Mouse (Mus musculus) liver, postnatal 0 days (tissue): ENCODE data around the gene A130010J15Rik. TPM values are rescaled to one million over a fixed set of nuclear protein-coding genes. Genes with fewer than 3 reads are reported as not detected.
A peak's percentile ranks its signal among the peaks of the same experiment; 100 is the strongest.

Experiments used
- ATAC-seq: fragments of 200-750 bp; cut with Nextera tagmentation; 2 replicates; pipeline ENCODE4 v1.8.0; 2017; ENCODE audit warnings: mild to moderate bottlenecking, moderate library complexity
- DNase-seq: peaks from one replicate; pipeline ENCODE4 v3.0.0-alpha.2; 2016
- H3K27ac ChIP-seq: fragments of 300-500 bp; sonication (generic); 2 replicates; pipeline ENCODE4 v1.5.1; 2014; ENCODE audit warnings: antibody characterized with exemption, moderate library complexity, mild to moderate bottlenecking, low read depth
- H3K27me3 ChIP-seq: fragments of 300-500 bp; sonication (generic); 2 replicates; pipeline ENCODE4 v1.6.1; 2014; ENCODE audit warnings: low read length, control low read depth, mixed read lengths; ENCODE audit not compliant: insufficient read depth
- H3K36me3 ChIP-seq: fragments of 300-500 bp; sonication (generic); replicated peaks from 2 replicates; pipeline ENCODE4 v1.6.1; 2014; ENCODE audit warnings: mild to moderate bottlenecking, control low read depth, low read length, moderate library complexity, mixed read lengths; ENCODE audit not compliant: insufficient read depth
- H3K4me1 ChIP-seq: fragments of 300-500 bp; sonication (generic); 2 replicates; pipeline ENCODE4 v1.6.1; 2014; ENCODE audit warnings: antibody characterized with exemption, mild to moderate bottlenecking, control low read depth; ENCODE audit not compliant: insufficient read depth
- H3K4me2 ChIP-seq: fragments of 300-500 bp; sonication (generic); 2 replicates; pipeline ENCODE4 v1.6.1; 2014; ENCODE audit warnings: low read depth, mild to moderate bottlenecking, low read length, moderate library complexity, mixed read lengths
- H3K4me3 ChIP-seq: fragments of 300-500 bp; sonication (generic); 2 replicates; pipeline ENCODE4 v1.5.1; 2014; ENCODE audit warnings: low read depth, low read length
- H3K9ac ChIP-seq: fragments of 300-500 bp; sonication (generic); replicated peaks from 2 replicates; pipeline ENCODE4 v1.6.1; 2014; ENCODE audit warnings: mild to moderate bottlenecking, moderate library complexity
- H3K9me3 ChIP-seq: fragments of 300-500 bp; sonication (generic); 2 replicates; pipeline ENCODE4 v1.6.1; 2016; ENCODE audit warnings: mild to moderate bottlenecking, control low read depth, low read length, mixed read lengths
- CTCF ChIP-seq: sonication (generic); IDR thresholded peaks from 2 replicates; pipeline ENCODE4 v1.5.1; 2016; ENCODE audit warnings: antibody characterized with exemption, low read depth
- EP300 ChIP-seq: IDR thresholded peaks from 2 replicates; pipeline ENCODE4 v1.6.1; 2016; ENCODE audit warnings: antibody characterized with exemption, low read depth, mild to moderate bottlenecking
- WGBS: fragments of 180-500 bp; shearing (Covaris S2); extraction: QIAGEN DNeasy Blood & Tissue Kit; methylation state at CpG from one replicate; pipeline ENCODE4 v1.1.7; 2014; ENCODE audit not compliant: insufficient replicate concordance; 5-methylcytosine and 5-hydroxymethylcytosine counted together
- polyA plus RNA-seq: library from polyadenylated mRNA; unstranded; fragments of >200 nt; fragmentation: Nextera tagmentation; extraction: Ambion mirVana; gene quantifications from 2 replicates; pipeline ENCODE4 v1.2.1, GENCODE M21; 2015

Gene A130010J15Rik
- polyA plus RNA-seq = 4.8 and 6.2 TPM in 2 replicates

GRCm38 (mm10) chr1:193167746-193168145, at the start of gene A130010J15Rik:
TSS of gene A130010J15Rik (plus strand) at chr1:193168046.
- 76% methylated on average over 3 of the region's 3 CpGs for WGBS
- Histone ChIP-seq H3K4me2 (no peak within 1 kb of the TSS), H3K27ac (no peak within 1 kb of the TSS), H3K36me3 (peaks cover 2% of the 10 kb centered on the region), H3K4me1 (peaks cover 8% of the 10 kb centered on the region), H3K9ac (no peak within 1 kb of the TSS), H3K9me3 (no peaks in the 10 kb centered on the region), H3K4me3 (no peak within 1 kb of the TSS), H3K27me3 (no peaks in the 10 kb centered on the region)
- no peak for TF ChIP-seq CTCF
- TF ChIP-seq EP300 = no peak
- ATAC-seq (no peak), DNase-seq (no peak)

GRCm38 (mm10) chr1:193122793-193123192, 45.1 kb upstream of the A130010J15Rik start:
- H3K4me1 ChIP-seq = no peaks in the 10 kb centered on the region
- no peak overlapping the region for H3K4me2 ChIP-seq
- no peak overlapping the region for H3K4me3 ChIP-seq
- no peak overlapping the region for H3K27ac ChIP-seq
- TF ChIP-seq CTCF (no peak), EP300 (no peak)
- WGBS = 77% methylated on average over 7 of the region's 7 CpGs
- DNase-seq (no peak), ATAC-seq (no peak)
- H3K9ac ChIP-seq = no peak overlapping the region
- no peaks in the 10 kb centered on the region for H3K9me3 ChIP-seq
- peaks cover 63% of the 10 kb centered on the region for H3K36me3 ChIP-seq
- no peaks in the 10 kb centered on the region for H3K27me3 ChIP-seq

GRCm38 (mm10) chr1:193123290-193123689, 44.6 kb upstream of the A130010J15Rik start:
- no peaks in the 10 kb centered on the region for H3K27me3 ChIP-seq
- no peak for TF ChIP-seq CTCF
- no peak for TF ChIP-seq EP300
- WGBS = 89% methylated on average over 6 of the region's 6 CpGs
- no peak overlapping the region for H3K9ac ChIP-seq
- peaks cover 63% of the 10 kb centered on the region for H3K36me3 ChIP-seq
- no peak overlapping the region for H3K4me2 ChIP-seq
- H3K4me1 ChIP-seq = no peaks in the 10 kb centered on the region
- ATAC-seq (no peak), DNase-seq (no peak)
- H3K9me3 ChIP-seq = no peaks in the 10 kb centered on the region
- H3K27ac ChIP-seq = no peak overlapping the region
- no peak overlapping the region for H3K4me3 ChIP-seq

- H3K36me3 ChIP-seq = peaks cover 45% of the 10 kb centered on the region
- H3K27ac ChIP-seq = no peak overlapping the region
- WGBS = 74% methylated on average over 4 of the region's 4 CpGs
- 0 out of 2 replicates have a peak, but pooled peaks cover 7% of the 10 kb centered on the region for H3K4me1 ChIP-seq
- no peak overlapping the region for H3K4me2 ChIP-seq
- H3K4me3 ChIP-seq = no peak overlapping the region
- ATAC-seq = no peak
- H3K9ac ChIP-seq = no peak overlapping the region
- H3K9me3 ChIP-seq = no peaks in the 10 kb centered on the region
- no peak for DNase-seq
- TF ChIP-seq CTCF = peak; percentile 33; the same call in 1 of the 2 replicates
- TF ChIP-seq EP300 = no peak
- no peaks in the 10 kb centered on the region for H3K27me3 ChIP-seq
Measured at GRCm38 (mm10) chr1:193125835-193126234, 42.0 kb upstream of the A130010J15Rik start.

- Histone ChIP-seq H3K4me2 (no peak overlapping the region), H3K36me3 (peaks cover 24% of the 10 kb centered on the region), H3K27me3 (no peaks in the 10 kb centered on the region), H3K4me3 (no peak overlapping the region), H3K9ac (no peak overlapping the region), H3K27ac (no peak overlapping the region), H3K4me1 (0 out of 2 replicates have a peak, but pooled peaks cover 10% of the 10 kb centered on the region), H3K9me3 (no peaks in the 10 kb centered on the region)
- ATAC-seq (no peak), DNase-seq (no peak)
- WGBS = 84% methylated on average over 6 of the region's 6 CpGs
- no peak for TF ChIP-seq EP300
- TF ChIP-seq CTCF = no peak
Measured at GRCm38 (mm10) chr1:193128055-193128454, 39.8 kb upstream of the A130010J15Rik start.

- ATAC-seq (no peak), DNase-seq (no peak)
- Histone ChIP-seq H3K27ac (no peak overlapping the region), H3K27me3 (no peaks in the 10 kb centered on the region), H3K9me3 (no peaks in the 10 kb centered on the region), H3K4me1 (0 out of 2 replicates have a peak, but pooled peaks cover 10% of the 10 kb centered on the region), H3K4me3 (peak overlapping the region; percentile 66), H3K36me3 (peaks cover 19% of the 10 kb centered on the region), H3K4me2 (peak overlapping the region; percentile 76), H3K9ac (peak overlapping the region; percentile 77)
- no peak for TF ChIP-seq EP300
- no peak for TF ChIP-seq CTCF
- WGBS = 19% methylated on average over 5 of the region's 5 CpGs
Measured at GRCm38 (mm10) chr1:193129321-193129720, 38.5 kb upstream of the A130010J15Rik start.
